Mouse (Mus musculus): ENCODE measurements around the gene Mpz. TPM values are rescaled to one million over a fixed set of nuclear protein-coding genes. Genes with fewer than 3 reads are reported as not detected.

Gene Mpz
- polyA plus RNA-seq, 1 experiment, result not detected

GRCm38 (mm10) chr1:171111020-171111780, 39.3 kb upstream of the Mpz start:
- H3K27ac ChIP-seq (ENCODE audit: insufficient read depth, low read depth, low read length), result peak overlapping the region; percentile 74
- H3K4me3 ChIP-seq (ENCODE audit: insufficient read depth, low read length), result peak overlapping the region; percentile 62
- H3K4me1 ChIP-seq (ENCODE audit: control insufficient read depth, insufficient read depth, low read length), result peaks cover 15% of the 10 kb centered on the region
- peak; percentile 84 for TF ChIP-seq CTCF (IDR thresholded peaks at IDR 0.05; ENCODE audit: low read depth, low read length)
- TF ChIP-seq POLR2A (IDR thresholded peaks at IDR 0.05; ENCODE audit: borderline replicate concordance, low read depth, low read length), result no peak

DNA sequence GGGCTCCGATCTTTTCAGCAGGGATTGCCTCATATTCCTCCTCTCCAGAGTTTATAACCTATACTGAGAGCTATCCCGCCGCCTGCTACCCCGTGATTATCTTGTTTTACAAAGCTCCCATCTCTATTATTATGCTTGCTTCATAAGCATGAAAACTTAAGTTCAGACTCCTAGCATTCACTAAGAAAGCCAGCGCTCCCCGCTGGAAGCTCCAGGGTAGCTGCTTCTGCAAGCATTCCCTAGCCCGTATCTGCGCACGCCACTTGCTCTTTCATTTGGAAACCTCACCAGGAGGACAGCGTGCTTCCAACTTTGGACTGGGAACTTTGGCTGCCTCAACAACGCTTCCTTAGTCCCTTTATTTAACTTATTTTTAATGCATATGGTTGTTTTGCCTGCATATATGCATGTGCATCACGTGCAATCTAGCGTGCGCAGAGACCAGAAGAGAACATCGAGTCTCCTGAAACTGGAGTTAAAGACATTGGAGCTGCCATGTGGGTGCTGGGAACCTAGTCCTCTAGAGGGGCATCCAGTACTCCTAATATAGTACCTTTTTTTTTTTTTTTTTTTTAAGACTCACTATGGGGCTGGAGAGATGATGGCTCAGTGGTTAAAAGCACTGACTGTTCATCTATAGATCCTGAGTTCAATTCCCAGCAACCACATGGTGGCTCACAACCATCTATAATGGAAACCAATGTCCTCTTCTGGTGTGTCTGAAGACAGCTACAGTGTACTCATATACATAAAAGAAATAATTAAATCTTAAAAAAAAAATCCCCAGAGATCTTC, 38.5 kb upstream of the Mpz start:
- peak overlapping the region; percentile 74 for H3K27ac ChIP-seq (ENCODE audit: insufficient read depth, low read depth, low read length)
- peak overlapping the region; percentile 62 for H3K4me3 ChIP-seq (ENCODE audit: insufficient read depth, low read length)
- TF ChIP-seq CTCF (IDR thresholded peaks at IDR 0.05; ENCODE audit: low read depth, low read length), result no peak
- no peak for TF ChIP-seq POLR2A (IDR thresholded peaks at IDR 0.05; ENCODE audit: borderline replicate concordance, low read depth, low read length)
- peaks cover 15% of the 10 kb centered on the region for H3K4me1 ChIP-seq (ENCODE audit: control insufficient read depth, insufficient read depth, low read length)

- no peak for TF ChIP-seq CTCF (IDR thresholded peaks at IDR 0.05; ENCODE audit: low read depth, low read length)
- TF ChIP-seq POLR2A (IDR thresholded peaks at IDR 0.05; ENCODE audit: borderline replicate concordance, low read depth, low read length), result no peak
Observed at GRCm38 (mm10) chr1:171112986-171113385, 37.5 kb upstream of the Mpz start.

GRCm38 (mm10) chr1:171113873-171114299, 36.6 kb upstream of the Mpz start, which contains the start of gene Cfap126:
Cfap126 (plus strand) TSS chr1:171113918.
- Histone ChIP-seq H3K4me1 (ENCODE audit: control insufficient read depth, insufficient read depth, low read length) (peaks cover 15% of the 10 kb centered on the region), H3K4me3 (ENCODE audit: insufficient read depth, low read length) (peak within 1 kb of the TSS; percentile 51), H3K27ac (ENCODE audit: insufficient read depth, low read depth, low read length) (peak within 1 kb of the TSS; percentile 76)
- TF ChIP-seq CTCF (IDR thresholded peaks at IDR 0.05; ENCODE audit: low read depth, low read length), result no peak
- TF ChIP-seq POLR2A (IDR thresholded peaks at IDR 0.05; ENCODE audit: borderline replicate concordance, low read depth, low read length), result no peak

More at GRCm38 (mm10) chr1:171112986-171113385, 37.5 kb upstream of the Mpz start:
- no peak overlapping the region for H3K27ac ChIP-seq (ENCODE audit: insufficient read depth, low read depth, low read length)
- H3K4me3 ChIP-seq (ENCODE audit: insufficient read depth, low read length), result no peak overlapping the region
- H3K4me1 ChIP-seq (ENCODE audit: control insufficient read depth, insufficient read depth, low read length), result peaks cover 15% of the 10 kb centered on the region

GRCm38 (mm10) chr1:171116280-171116679, 34.2 kb upstream of the Mpz start:
- Histone ChIP-seq H3K4me1 (ENCODE audit: control insufficient read depth, insufficient read depth, low read length) (peaks cover 10% of the 10 kb centered on the region), H3K4me3 (ENCODE audit: insufficient read depth, low read length) (no peak overlapping the region), H3K27ac (ENCODE audit: insufficient read depth, low read depth, low read length) (no peak overlapping the region)
- TF ChIP-seq CTCF (IDR thresholded peaks at IDR 0.05; ENCODE audit: low read depth, low read length) (no peak), POLR2A (IDR thresholded peaks at IDR 0.05; ENCODE audit: borderline replicate concordance, low read depth, low read length) (no peak)

GRCm38 (mm10) chr1:171118269-171118684, 32.2 kb upstream of the Mpz start:
- H3K4me1 ChIP-seq (ENCODE audit: control insufficient read depth, insufficient read depth, low read length), result peaks cover 12% of the 10 kb centered on the region
- TF ChIP-seq CTCF (IDR thresholded peaks at IDR 0.05; ENCODE audit: low read depth, low read length), result no peak
- no peak for TF ChIP-seq POLR2A (IDR thresholded peaks at IDR 0.05; ENCODE audit: borderline replicate concordance, low read depth, low read length)
- H3K27ac ChIP-seq (ENCODE audit: insufficient read depth, low read depth, low read length), result no peak overlapping the region
- H3K4me3 ChIP-seq (ENCODE audit: insufficient read depth, low read length), result no peak overlapping the region

DNA sequence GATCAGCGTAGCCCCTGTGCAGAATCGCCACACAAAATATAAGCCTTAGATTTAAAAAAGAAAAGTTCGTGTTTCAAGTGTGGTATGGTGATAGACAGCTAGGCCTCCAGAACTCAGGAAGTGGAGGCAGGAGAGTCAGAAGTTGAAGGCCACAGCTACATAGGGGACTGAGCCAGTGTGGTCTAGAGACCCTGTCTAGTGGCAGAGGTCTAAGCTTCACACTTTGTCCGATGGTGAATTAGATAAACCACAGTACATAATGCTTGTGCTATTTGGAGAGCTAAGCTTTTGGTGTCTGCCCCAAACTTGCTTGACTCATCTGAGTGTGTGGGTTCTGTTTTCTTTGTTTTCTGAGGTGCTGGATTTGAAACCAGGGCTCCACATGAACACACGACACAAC, 31.5 kb upstream of the Mpz start:
- H3K4me3 ChIP-seq (ENCODE audit: insufficient read depth, low read length), result no peak overlapping the region
- H3K27ac ChIP-seq (ENCODE audit: insufficient read depth, low read depth, low read length), result no peak overlapping the region
- TF ChIP-seq POLR2A (IDR thresholded peaks at IDR 0.05; ENCODE audit: borderline replicate concordance, low read depth, low read length) (no peak), CTCF (IDR thresholded peaks at IDR 0.05; ENCODE audit: low read depth, low read length) (no peak)
- H3K4me1 ChIP-seq (ENCODE audit: control insufficient read depth, insufficient read depth, low read length), result peaks cover 13% of the 10 kb centered on the region

- Histone ChIP-seq H3K4me1 (ENCODE audit: control insufficient read depth, insufficient read depth, low read length) (peaks cover 13% of the 10 kb centered on the region), H3K4me3 (ENCODE audit: insufficient read depth, low read length) (no peak overlapping the region), H3K27ac (ENCODE audit: insufficient read depth, low read depth, low read length) (no peak overlapping the region)
- TF ChIP-seq CTCF (IDR thresholded peaks at IDR 0.05; ENCODE audit: low read depth, low read length), result no peak
- TF ChIP-seq POLR2A (IDR thresholded peaks at IDR 0.05; ENCODE audit: borderline replicate concordance, low read depth, low read length), result no peak
Observed at GRCm38 (mm10) chr1:171119405-171119804, 31.1 kb upstream of the Mpz start.

DNA sequence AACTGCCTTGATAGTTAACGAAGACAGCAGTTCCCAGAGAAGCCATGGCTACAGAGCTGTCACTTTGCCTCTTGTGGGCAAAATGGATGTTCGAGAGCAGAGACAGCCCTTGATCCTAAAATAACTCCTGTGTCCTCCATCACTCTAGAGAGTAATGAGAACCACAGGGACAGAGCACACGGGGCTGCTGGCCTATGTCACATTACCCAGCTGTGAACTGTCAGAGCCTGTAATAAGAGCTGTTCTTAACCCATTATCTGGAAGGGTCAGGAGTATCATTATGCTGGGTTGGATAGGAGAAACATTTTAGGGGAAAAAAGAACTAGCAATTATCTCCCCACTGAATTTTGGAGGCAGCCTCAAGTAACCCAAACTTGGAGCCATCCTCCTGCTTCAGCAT, 29.6 kb upstream of the Mpz start:
- Histone ChIP-seq H3K27ac (ENCODE audit: insufficient read depth, low read depth, low read length) (no peak overlapping the region), H3K4me3 (ENCODE audit: insufficient read depth, low read length) (no peak overlapping the region), H3K4me1 (ENCODE audit: control insufficient read depth, insufficient read depth, low read length) (peaks cover 10% of the 10 kb centered on the region)
- TF ChIP-seq CTCF (IDR thresholded peaks at IDR 0.05; ENCODE audit: low read depth, low read length) (no peak), POLR2A (IDR thresholded peaks at IDR 0.05; ENCODE audit: borderline replicate concordance, low read depth, low read length) (no peak)

DNA sequence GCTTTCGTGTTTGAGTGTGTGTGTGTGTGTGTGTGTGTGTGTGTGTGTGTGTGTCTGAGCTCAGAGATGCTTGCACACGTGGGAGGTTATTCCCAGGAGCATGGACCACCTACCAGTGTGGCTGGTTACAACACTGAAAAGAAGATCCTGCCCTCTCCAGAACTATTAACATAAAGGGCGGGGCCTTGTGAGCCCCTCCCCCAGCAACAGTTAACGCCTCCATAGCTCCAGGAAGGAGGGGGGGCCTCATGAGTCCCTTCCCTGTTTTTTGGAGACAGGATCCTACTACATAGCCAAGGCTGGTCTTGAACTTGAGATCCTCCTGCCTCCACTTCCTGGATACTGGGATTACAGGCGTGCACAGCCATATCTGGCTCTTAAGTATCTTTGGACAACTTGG, 28.7 kb upstream of the Mpz start:
- H3K4me3 ChIP-seq (ENCODE audit: insufficient read depth, low read length), result no peak overlapping the region
- H3K27ac ChIP-seq (ENCODE audit: insufficient read depth, low read depth, low read length), result no peak overlapping the region
- H3K4me1 ChIP-seq (ENCODE audit: control insufficient read depth, insufficient read depth, low read length), result peaks cover 10% of the 10 kb centered on the region
- TF ChIP-seq CTCF (IDR thresholded peaks at IDR 0.05; ENCODE audit: low read depth, low read length), result no peak
- TF ChIP-seq POLR2A (IDR thresholded peaks at IDR 0.05; ENCODE audit: borderline replicate concordance, low read depth, low read length), result no peak

Data from bone marrow macrophage, adult 2 months (primary cell).